ENCODE assay signal across 7 mouse cellular contexts in the genomic region with DNA sequence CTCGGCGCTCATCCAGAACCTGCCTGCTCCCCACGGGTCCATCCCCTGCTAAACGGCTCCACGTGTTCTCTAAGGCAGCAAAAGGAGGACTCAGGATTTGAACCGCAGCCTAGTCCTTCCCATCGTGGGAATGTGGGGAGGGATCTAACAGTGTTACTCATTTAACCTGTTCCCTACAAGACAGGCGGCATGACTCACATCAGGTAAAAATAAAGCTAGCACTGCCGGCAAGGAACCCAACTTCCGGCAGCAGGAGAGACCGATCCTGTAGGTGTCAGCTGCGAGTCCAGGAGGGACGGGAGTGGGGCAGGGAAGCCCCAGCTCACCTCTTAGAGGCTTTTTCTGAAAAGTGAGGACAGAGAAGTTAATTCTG. TPM values are rescaled to one million over a fixed set of nuclear protein-coding genes. Genes with fewer than 3 reads are reported as not detected.
DNase-seq lines count a peak whose midpoint lies in the region; ATAC-seq and TF ChIP-seq lines count a peak whose summit lies in the region.

No protein-coding gene starts in this region.

- H3K36me3 ChIP-seq in E14TG2a.4 (ENCODE audit: insufficient read depth, low read length) = 0 out of 2 replicates have a peak, but pooled peaks cover 4% of the 10 kb centered on the region
- no peaks in the 10 kb centered on the region for H3K36me3 ChIP-seq in heart, embryonic 14.5 days (ENCODE audit: control insufficient read depth, insufficient read depth, low read length)

- POLR2A ChIA-PET in Patski (lab: Charles Lee) = no interaction called here

- in situ Hi-C loops in Patski (cut with MboI; ENCODE audit: low pct_unique_long_range_greater_than_20kb) = no loop called here

- H3K27me3 ChIP-seq in E14TG2a.4 (ENCODE audit: insufficient read depth, low read length) = peaks cover 38% of the 10 kb centered on the region
- H3K27me3 ChIP-seq in Patski = no peaks in the 10 kb centered on the region
- H3K27me3 ChIP-seq in heart, embryonic 14.5 days (ENCODE audit: control insufficient read depth, insufficient read depth, low read length) = peaks cover 6% of the 10 kb centered on the region

- H3K4me1 ChIP-seq in E14TG2a.4 (replicated peaks; ENCODE audit: low read depth, low read length) = peaks cover 70% of the 10 kb centered on the region
- H3K4me1 ChIP-seq in heart, embryonic 14.5 days (ENCODE audit: control insufficient read depth in 2 of 2, insufficient read depth in 2 of 2, low read length in 2 of 2) = peaks cover 4 to 7% of the 10 kb centered on the region in 2 experiments; a peak in 1 of 4 replicates

- CTCF ChIA-PET in Patski (lab: Charles Lee) = interaction anchor here (1.3 kb wide), 1 partner anchor 17 kb away, joined by 3 read pairs; no protein-coding TSS in a partner anchor

- WGBS in heart, embryonic 14.5 days = 11% methylated on average over 13 of the region's 13 CpGs

- peak overlapping the region; percentile 57 for H3K9ac ChIP-seq in heart, embryonic 14.5 days (ENCODE audit: low read length)

- H3K27ac ChIP-seq in heart, embryonic 14.5 days (replicated peaks in 1 of 2; ENCODE audit: control insufficient read depth in 1 of 2, insufficient read depth in 1 of 2, low read depth in 2 of 2, low read length in 2 of 2) = no peak overlapping the region

- TF ChIP-seq CTCF in E14TG2a.4 (conservative IDR thresholded peaks at IDR 0.05; ENCODE audit: low read length) = no peak
- no peak for TF ChIP-seq CTCF in Patski (IDR thresholded peaks at IDR 0.05)

- peak; percentile 57 for DNase-seq in Patski (ENCODE audit: low read depth, low spot score)
- DNase-seq in kidney, postnatal 14 days = peak; percentile 64
- DNase-seq in lung, postnatal 25 days (ENCODE audit: low spot score) = peak; percentile 51
- peak; percentile 35 for DNase-seq in thymus, postnatal 14 days
- DNase-seq in natural killer cell, adult 2 months (ENCODE audit: low spot score in 2 of 2) = no peak

- no peaks in the 10 kb centered on the region for H3K9me3 ChIP-seq in E14TG2a.4 (ENCODE audit: low read length)
- no peaks in the 10 kb centered on the region for H3K9me3 ChIP-seq in heart, embryonic 14.5 days (ENCODE audit: control insufficient read depth, low read length)

- peak; percentile 86 for ATAC-seq in Patski
- ATAC-seq in heart, embryonic 14.5 days (ENCODE audit: insufficient number of reproducible peaks, insufficient read depth, low FRiP score, low read depth) = no peak

- peak overlapping the region; percentile 78 for H3K4me2 ChIP-seq in heart, embryonic 14.5 days (ENCODE audit: low read length)

- peak overlapping the region; percentile 77 for H3K4me3 ChIP-seq in E14TG2a.4 (replicated peaks; ENCODE audit: low read length)
- H3K4me3 ChIP-seq in heart, embryonic 14.5 days (ENCODE audit: control insufficient read depth in 1 of 2, insufficient read depth in 1 of 2, low read depth in 1 of 2, low read length in 2 of 2) = peak overlapping the region; percentile 36 to 40

RNA-seq across cellular contexts. Expression of a gene that starts 0.7 kb away (rescaled TPM):
- polyA plus RNA-seq in Patski (2021) = 0.42 TPM
- 0.24 and 0.43 TPM in 2 replicates for polyA plus RNA-seq in heart, embryonic 14.5 days (2014; fragmentation: Nextera tagmentation; extraction: Ambion mirVana)

RNA-seq across cellular contexts. Expression of a gene that starts 16.3 kb away (rescaled TPM):
- polyA plus RNA-seq in Patski (2021) = not detected
- not detected in 2 replicates for polyA plus RNA-seq in heart, embryonic 14.5 days (2014; fragmentation: Nextera tagmentation; extraction: Ambion mirVana)

RNA-seq across cellular contexts. Expression of a gene that starts 53.3 kb away (rescaled TPM):
- polyA plus RNA-seq in Patski (2021) = not detected
- polyA plus RNA-seq in heart, embryonic 14.5 days (2014; fragmentation: Nextera tagmentation; extraction: Ambion mirVana) = 38.1 and 48.7 TPM in 2 replicates

Comparison
In these comparisons a context has a peak if more than half of its experiments do, and no peak if none do; other contexts are left out.
1. DNase-seq: peak in Patski (single experiment), kidney, postnatal 14 days (single experiment), lung, postnatal 25 days (single experiment) and thymus, postnatal 14 days (single experiment); none in natural killer cell, adult 2 months (0 of 2).
2. RNA of a gene that starts 53.3 kb away (polyA plus RNA-seq): 38.1 to 48.7 TPM in heart, embryonic 14.5 days; not detected in Patski (single experiment); every median in the first group is over 10 times any median in the second.